Comparison of ENCODE assay signal across 17 mouse cellular contexts in genomic region chr12:14186689-14187195, GRCm38 (mm10).
"Had no signal": no experiment of that assay in that cellular context is flagged by ENCODE, and none has a peak within 500 bp of the region (broad histone marks: within the 10 kb centered on the region; RNA-seq: fewer than 3 reads in every experiment).

No protein-coding gene starts in this region.

- H3K4me2 ChIP-seq: neural tube, embryonic 12.5 days; neural tube, embryonic 13.5 days; neural tube, embryonic 15.5 days; stomach, embryonic 15.5 days had no signal

- H3K36me3 ChIP-seq: neural tube, embryonic 12.5 days; neural tube, embryonic 13.5 days; neural tube, embryonic 15.5 days; stomach, embryonic 15.5 days had no signal

- H3K9ac ChIP-seq: neural tube, embryonic 12.5 days; neural tube, embryonic 13.5 days; neural tube, embryonic 15.5 days; stomach, embryonic 15.5 days had no signal

- H3K27ac ChIP-seq: neural tube, embryonic 12.5 days; neural tube, embryonic 13.5 days; neural tube, embryonic 15.5 days; stomach, embryonic 15.5 days; stomach, postnatal 0 days had no signal

- H3K9me3 ChIP-seq: neural tube, embryonic 12.5 days; neural tube, embryonic 13.5 days; neural tube, embryonic 15.5 days; stomach, embryonic 15.5 days had no signal

- H3K4me3 ChIP-seq: neural tube, embryonic 12.5 days; neural tube, embryonic 13.5 days; neural tube, embryonic 15.5 days; stomach, embryonic 15.5 days had no signal

- H3K4me1 ChIP-seq: neural tube, embryonic 12.5 days; neural tube, embryonic 13.5 days; neural tube, embryonic 15.5 days; stomach, embryonic 15.5 days had no signal

- DNase-seq: retina, postnatal 1 day; right cerebral cortex, adult 18-20 months; right cerebral cortex, postnatal 14 days; right cerebral cortex, postnatal 25 days; right cerebral cortex, postnatal 4 days; spleen, adult 18-20 months; thymus, adult 18-20 months; thymus, adult 2 months; thymus, postnatal 14 days; thymus, postnatal 25 days; thymus, postnatal 36 days; thymus, postnatal 4 days had no signal

- H3K27me3 ChIP-seq: neural tube, embryonic 12.5 days; neural tube, embryonic 13.5 days; neural tube, embryonic 15.5 days; stomach, embryonic 15.5 days had no signal
